Mouse (Mus musculus): Measurements from ENCODE around the gene Prkcb. TPM values are rescaled to one million over a fixed set of nuclear protein-coding genes. Genes with fewer than 3 reads are reported as not detected.
A peak's percentile ranks its signal among the peaks of the same experiment; 100 is the strongest.

Gene Prkcb
- polyA plus RNA-seq, 1 experiment from 2014 or later: 43.9 TPM

GRCm38 (mm10) chr7:122298715-122299114, 10.2 kb downstream of the Prkcb start:
- 97% methylated on average over 2 of the region's 2 CpGs for WGBS (ENCODE audit: missing documents)

DNA sequence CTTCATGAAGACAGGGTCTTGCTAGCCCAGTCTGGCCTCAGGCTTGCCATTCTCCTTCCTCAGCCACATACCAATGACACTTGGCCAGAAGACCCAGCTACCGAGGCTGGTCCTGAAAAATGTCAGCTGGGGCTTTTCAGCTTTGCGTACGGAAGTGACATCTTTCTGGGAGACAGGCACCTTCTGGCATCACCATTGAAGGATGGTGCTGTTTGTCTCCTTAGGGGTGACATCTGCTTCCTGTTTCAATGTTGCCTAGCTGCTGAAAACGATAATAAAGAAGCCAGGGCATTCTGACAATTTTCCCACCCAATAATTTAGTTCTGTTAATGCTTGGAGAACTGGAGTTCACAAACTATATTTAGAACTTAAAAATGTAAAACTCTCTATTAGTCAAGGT, 12.0 kb downstream of the Prkcb start:
- H3K27ac ChIP-seq: no peak overlapping the region
- 0 out of 2 replicates have a peak, but pooled peaks cover 5% of the 10 kb centered on the region for H3K36me3 ChIP-seq (ENCODE audit: inconsistent target)
- peaks cover 23% of the 10 kb centered on the region; the same call in 1 of the 2 replicates for H3K79me2 ChIP-seq (ENCODE audit: inconsistent target)
- 80% methylated on average over 4 of the region's 4 CpGs for WGBS (ENCODE audit: missing documents)
- no peak overlapping the region for H3K4me3 ChIP-seq (ENCODE audit: inconsistent target)

More at GRCm38 (mm10) chr7:122298715-122299114, 10.2 kb downstream of the Prkcb start:
- Histone ChIP-seq H3K27ac (no peak overlapping the region), H3K79me2 (ENCODE audit: inconsistent target) (peaks cover 20% of the 10 kb centered on the region; the same call in 1 of the 2 replicates), H3K4me3 (ENCODE audit: inconsistent target) (no peak overlapping the region), H3K36me3 (ENCODE audit: inconsistent target) (0 out of 2 replicates have a peak, but pooled peaks cover 5% of the 10 kb centered on the region)

GRCm38 (mm10) chr7:122302538-122302937, 14.0 kb downstream of the Prkcb start:
- 0 out of 2 replicates have a peak, but pooled peaks cover 5% of the 10 kb centered on the region for H3K36me3 ChIP-seq (ENCODE audit: inconsistent target)
- H3K4me3 ChIP-seq (ENCODE audit: inconsistent target): no peak overlapping the region
- H3K27ac ChIP-seq: no peak overlapping the region
- H3K79me2 ChIP-seq (ENCODE audit: inconsistent target): peaks cover 37% of the 10 kb centered on the region; the same call in 1 of the 2 replicates
- WGBS (ENCODE audit: missing documents): 93% methylated on average over 6 of the region's 6 CpGs

- Histone ChIP-seq H3K27ac (no peak overlapping the region), H3K4me3 (ENCODE audit: inconsistent target) (no peak overlapping the region), H3K79me2 (ENCODE audit: inconsistent target) (peaks cover 51% of the 10 kb centered on the region; the same call in 1 of the 2 replicates), H3K36me3 (ENCODE audit: inconsistent target) (0 out of 2 replicates have a peak, but pooled peaks cover 5% of the 10 kb centered on the region)
- WGBS (ENCODE audit: missing documents): 72% methylated on average over 3 of the region's 3 CpGs
These were observed 15.4 kb downstream of the Prkcb start for GRCm38 (mm10) chr7:122303988-122304387.

DNA sequence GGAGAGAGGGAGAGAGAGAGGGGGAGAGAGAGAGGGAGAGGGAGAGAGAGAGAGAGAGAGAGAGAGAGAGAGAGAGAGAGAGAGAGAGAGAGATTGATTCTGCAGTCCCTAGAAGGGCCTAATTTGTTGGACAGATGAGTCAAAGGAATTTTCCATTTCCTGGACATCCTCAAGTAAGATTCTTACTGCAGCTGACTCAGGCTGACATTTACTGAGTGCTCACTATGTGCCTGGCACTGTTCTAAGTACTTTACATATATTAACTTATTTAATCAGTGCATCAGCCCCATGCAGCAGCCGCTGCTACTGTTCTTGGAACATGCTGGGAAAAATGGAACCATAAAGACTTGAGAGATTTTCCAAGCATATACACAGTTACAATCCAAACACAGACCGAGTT, 16.0 kb downstream of the Prkcb start:
- no peak overlapping the region for H3K27ac ChIP-seq
- H3K79me2 ChIP-seq (ENCODE audit: inconsistent target): peaks cover 56% of the 10 kb centered on the region; the same call in 1 of the 2 replicates
- no peak overlapping the region for H3K4me3 ChIP-seq (ENCODE audit: inconsistent target)
- 100% methylated on average over 2 of the region's 2 CpGs for WGBS (ENCODE audit: missing documents)
- H3K36me3 ChIP-seq (ENCODE audit: inconsistent target): 0 out of 2 replicates have a peak, but pooled peaks cover 5% of the 10 kb centered on the region

DNA sequence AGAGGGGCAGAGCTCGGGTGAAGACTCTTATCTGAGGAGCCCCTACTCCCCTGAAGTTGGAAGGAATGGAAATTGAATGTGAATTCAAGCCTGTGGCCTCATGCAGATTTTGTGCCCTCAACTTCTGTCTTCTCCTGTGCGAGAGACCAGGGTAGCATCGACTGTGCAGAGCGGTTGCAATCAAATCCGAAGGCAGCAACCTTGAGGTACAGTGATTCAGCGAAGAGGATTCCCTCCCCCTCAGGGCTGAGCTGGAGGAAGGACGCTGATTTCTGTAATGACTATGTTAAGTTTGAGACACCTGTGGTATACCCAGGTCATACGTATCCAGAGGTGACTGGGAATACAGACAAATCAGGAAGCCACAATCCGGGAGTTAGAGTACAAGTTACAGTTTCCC, 18.7 kb downstream of the Prkcb start:
- no peaks in the 10 kb centered on the region for H3K36me3 ChIP-seq (ENCODE audit: inconsistent target)
- H3K27ac ChIP-seq: no peak overlapping the region
- 96% methylated on average over 9 of the region's 9 CpGs for WGBS (ENCODE audit: missing documents)
- H3K4me3 ChIP-seq (ENCODE audit: inconsistent target): no peak overlapping the region
- H3K79me2 ChIP-seq (ENCODE audit: inconsistent target): peaks cover 63% of the 10 kb centered on the region; the same call in 1 of the 2 replicates

DNA sequence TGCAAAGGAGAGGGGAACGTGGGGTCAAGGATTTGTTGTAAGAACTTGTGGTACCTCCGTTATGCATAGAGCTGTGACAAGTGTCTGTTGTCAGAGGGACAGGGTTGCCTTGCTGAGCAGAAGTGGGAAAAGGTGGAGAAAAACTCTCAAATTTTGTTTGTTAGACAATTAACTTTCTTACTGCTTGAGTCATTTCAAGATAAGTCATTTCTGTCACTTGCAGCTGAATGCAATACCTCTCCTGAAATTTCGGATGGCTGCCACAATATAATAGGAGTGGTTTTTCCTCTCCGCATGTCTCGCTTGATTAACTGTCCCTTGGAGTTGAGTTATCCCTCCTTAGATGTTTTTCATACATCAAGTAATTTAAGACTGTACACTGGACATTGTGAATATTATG, 20.1 kb downstream of the Prkcb start:
- Histone ChIP-seq H3K36me3 (ENCODE audit: inconsistent target) (no peaks in the 10 kb centered on the region), H3K79me2 (ENCODE audit: inconsistent target) (peaks cover 72% of the 10 kb centered on the region; the same call in 1 of the 2 replicates), H3K4me3 (ENCODE audit: inconsistent target) (no peak overlapping the region), H3K27ac (no peak overlapping the region)
- 87% methylated on average over 5 of the region's 5 CpGs for WGBS (ENCODE audit: missing documents)

GRCm38 (mm10) chr7:122309909-122310725, 21.6 kb downstream of the Prkcb start:
- peak overlapping the region; percentile 47 for H3K27ac ChIP-seq
- H3K79me2 ChIP-seq (ENCODE audit: inconsistent target): peaks cover 75% of the 10 kb centered on the region; the same call in 1 of the 2 replicates
- H3K36me3 ChIP-seq (ENCODE audit: inconsistent target): no peaks in the 10 kb centered on the region
- no peak overlapping the region for H3K4me3 ChIP-seq (ENCODE audit: inconsistent target)
- WGBS (ENCODE audit: missing documents): 16% methylated on average over 14 of the region's 14 CpGs

DNA sequence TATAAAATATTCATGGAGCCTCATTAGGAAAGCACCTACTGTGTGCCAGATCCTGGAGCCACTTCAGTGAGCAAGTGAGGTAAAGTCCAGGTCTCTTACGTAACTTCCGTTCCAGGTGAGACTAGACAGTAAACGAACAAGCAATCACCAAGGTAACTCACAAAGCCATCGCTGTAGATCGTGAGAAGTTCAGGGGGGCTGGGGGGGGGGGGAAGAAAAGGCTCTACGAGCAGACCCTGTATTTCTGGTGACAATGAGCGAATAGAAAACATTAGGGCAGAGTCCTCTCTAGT, 22.1 kb downstream of the Prkcb start:
- WGBS (ENCODE audit: missing documents): 36% methylated on average over 7 of the region's 7 CpGs
- peak overlapping the region; percentile 47 for H3K27ac ChIP-seq

DNA sequence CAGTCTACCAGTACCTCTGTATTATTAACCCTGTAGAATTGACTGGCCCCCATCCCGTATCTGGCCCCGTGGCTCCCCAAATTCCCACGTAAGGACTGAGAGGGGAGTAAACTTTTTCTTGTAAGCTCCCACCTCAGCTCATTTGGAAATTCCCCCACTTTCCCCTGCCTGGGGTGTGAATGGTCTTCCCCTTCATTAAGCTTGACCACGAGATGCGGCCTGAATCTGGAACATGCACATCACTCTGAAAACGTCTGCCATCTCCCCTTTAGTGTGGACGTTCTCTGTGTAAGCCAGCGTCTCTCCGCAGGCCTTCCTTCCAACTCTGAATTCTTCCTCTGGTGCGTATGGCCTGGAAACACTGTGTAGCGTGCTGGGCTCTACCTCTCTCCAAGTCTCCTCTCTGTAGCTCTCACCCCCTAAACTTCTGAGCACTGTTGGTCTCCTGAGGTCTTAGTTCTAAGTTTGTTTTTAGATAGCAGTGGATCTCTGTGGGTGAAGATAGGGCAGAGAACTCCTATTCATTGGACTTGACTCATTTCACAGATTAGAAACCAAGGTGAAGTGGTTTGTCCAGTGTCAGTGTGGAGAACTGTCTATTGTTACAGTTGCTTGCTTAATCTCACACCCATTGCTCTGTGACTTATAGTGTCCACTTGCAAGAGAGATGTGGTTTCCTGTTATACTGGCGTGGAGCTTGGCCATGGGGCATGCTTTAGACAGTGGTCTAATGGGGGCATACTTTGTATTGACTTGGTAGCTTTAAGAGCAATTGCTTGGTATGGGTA, 25.3 kb downstream of the Prkcb start:
- peaks cover 51% of the 10 kb centered on the region; the same call in 1 of the 2 replicates for H3K79me2 ChIP-seq (ENCODE audit: inconsistent target)
- no peak overlapping the region for H3K27ac ChIP-seq
- no peaks in the 10 kb centered on the region for H3K36me3 ChIP-seq (ENCODE audit: inconsistent target)
- no peak overlapping the region for H3K4me3 ChIP-seq (ENCODE audit: inconsistent target)
- WGBS (ENCODE audit: missing documents): 92% methylated on average over 12 of the region's 12 CpGs

More for the DNA sequence above, 22.1 kb downstream of the Prkcb start:
- Histone ChIP-seq H3K79me2 (ENCODE audit: inconsistent target) (peaks cover 75% of the 10 kb centered on the region; the same call in 1 of the 2 replicates), H3K36me3 (ENCODE audit: inconsistent target) (no peaks in the 10 kb centered on the region), H3K4me3 (ENCODE audit: inconsistent target) (no peak overlapping the region)

GRCm38 (mm10) chr7:122315720-122316331, 27.3 kb downstream of the Prkcb start:
- Histone ChIP-seq H3K4me3 (ENCODE audit: inconsistent target) (no peak overlapping the region), H3K27ac (no peak overlapping the region), H3K36me3 (ENCODE audit: inconsistent target) (no peaks in the 10 kb centered on the region), H3K79me2 (ENCODE audit: inconsistent target) (peaks cover 37% of the 10 kb centered on the region; the same call in 1 of the 2 replicates)
- WGBS (ENCODE audit: missing documents): 87% methylated on average over 8 of the region's 8 CpGs

GRCm38 (mm10) chr7:122316681-122317080, 28.1 kb downstream of the Prkcb start:
- peaks cover 29% of the 10 kb centered on the region; the same call in 1 of the 2 replicates for H3K79me2 ChIP-seq (ENCODE audit: inconsistent target)
- H3K27ac ChIP-seq: no peak overlapping the region
- no peaks in the 10 kb centered on the region for H3K36me3 ChIP-seq (ENCODE audit: inconsistent target)
- no peak overlapping the region for H3K4me3 ChIP-seq (ENCODE audit: inconsistent target)
- WGBS (ENCODE audit: missing documents): 91% methylated on average over 3 of the region's 3 CpGs

DNA sequence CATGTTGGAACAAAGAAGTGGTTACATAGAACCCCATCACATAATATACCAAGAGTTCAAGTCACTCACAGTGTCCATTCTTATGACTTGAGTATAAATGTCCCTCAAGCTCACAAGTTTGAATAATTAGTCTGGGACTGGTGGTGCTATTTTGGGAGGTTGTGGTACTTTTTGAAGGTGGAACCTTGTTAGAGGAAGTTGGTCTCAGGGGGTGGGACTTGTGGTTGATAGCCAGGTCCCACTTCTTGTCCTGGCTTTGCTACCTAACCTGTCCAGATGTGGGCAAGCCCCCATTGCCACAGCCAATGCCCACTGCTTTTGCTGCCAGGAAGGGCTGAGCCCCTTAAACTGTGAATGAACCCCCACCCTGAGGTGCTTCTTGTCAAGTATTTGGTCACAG, 28.9 kb downstream of the Prkcb start:
- H3K27ac ChIP-seq: no peak overlapping the region

DNA sequence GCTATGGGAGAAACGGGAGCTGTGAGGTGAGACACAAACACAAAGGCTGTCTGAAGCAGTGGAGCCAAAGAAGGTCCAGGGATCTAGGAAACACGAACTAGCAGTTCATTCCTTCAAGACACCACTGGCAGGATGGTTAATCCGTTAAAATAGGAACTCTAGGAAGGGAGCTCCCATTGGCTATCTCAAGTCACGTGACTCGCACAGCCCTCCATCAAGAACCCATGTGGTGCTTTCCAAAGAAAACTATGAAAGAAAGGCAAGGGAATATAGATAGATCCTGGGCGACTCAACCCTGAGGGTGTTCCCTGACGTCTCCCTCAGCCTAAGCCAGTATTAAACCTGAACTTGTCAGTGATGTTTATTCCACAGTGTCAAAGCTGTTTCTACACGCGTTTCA, 31.0 kb downstream of the Prkcb start:
- WGBS (ENCODE audit: missing documents): 99% methylated on average over 9 of the region's 9 CpGs
- H3K27ac ChIP-seq: no peak overlapping the region
- no peaks in the 10 kb centered on the region for H3K36me3 ChIP-seq (ENCODE audit: inconsistent target)
- no peak overlapping the region for H3K4me3 ChIP-seq (ENCODE audit: inconsistent target)
- H3K79me2 ChIP-seq (ENCODE audit: inconsistent target): peaks cover 3% of the 10 kb centered on the region; the same call in 1 of the 2 replicates

More for the DNA sequence above, 28.9 kb downstream of the Prkcb start:
- H3K79me2 ChIP-seq (ENCODE audit: inconsistent target): peaks cover 21% of the 10 kb centered on the region; the same call in 1 of the 2 replicates
- H3K4me3 ChIP-seq (ENCODE audit: inconsistent target): no peak overlapping the region
- no peaks in the 10 kb centered on the region for H3K36me3 ChIP-seq (ENCODE audit: inconsistent target)

All from macrophage (primary cell).